Mouse (Mus musculus): ENCODE results near the gene Lrp6. TPM values are rescaled to one million over a fixed set of nuclear protein-coding genes. Genes with fewer than 3 reads are reported as not detected.

The Lrp6 gene
- total and polyA plus RNA-seq, 3 experiments, result 18.5 to 75.2 (median 74.3) TPM

DNA sequence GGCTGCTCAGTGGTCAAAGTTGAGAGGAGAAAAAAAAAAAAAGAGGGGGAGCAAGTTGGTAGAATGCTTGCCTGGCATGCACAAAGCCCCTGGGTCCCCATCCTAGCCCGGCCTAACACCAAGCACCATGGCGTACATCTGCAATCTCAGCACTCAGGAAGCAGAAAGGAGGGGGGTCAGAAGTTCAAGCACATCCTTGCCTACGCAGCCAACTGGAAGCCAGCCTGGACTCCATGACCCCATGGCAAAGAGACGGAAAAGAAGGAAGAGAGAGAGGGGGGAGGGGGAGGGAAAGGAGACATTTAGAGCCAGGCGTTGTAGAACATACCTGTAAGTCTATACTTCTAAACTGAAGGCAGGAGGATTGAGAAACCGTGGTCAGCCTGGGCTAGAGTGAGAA is 39.8 kb upstream of the Lrp6 start:
- no peak for TF ChIP-seq GATA2 (IDR thresholded peaks at IDR 0.05; ENCODE audit: borderline replicate concordance, low read depth, low read length)
- TF ChIP-seq POLR2AphosphoS5 (IDR thresholded peaks at IDR 0.05; ENCODE audit: insufficient replicate concordance, low read depth, low read length), result no peak
- TF ChIP-seq CTCF (IDR thresholded peaks at IDR 0.05; ENCODE audit: low read depth, low read length), result no peak
- TF ChIP-seq TAL1 (conservative IDR thresholded peaks at IDR 0.05; ENCODE audit: low read depth, low read length), result no peak
- no peak for TF ChIP-seq GATA1 (IDR thresholded peaks at IDR 0.05; ENCODE audit: borderline replicate concordance, low read length)
- ATAC-seq (ENCODE audit: extremely low read depth, insufficient number of reproducible peaks, low FRiP score, poor library complexity, severe bottlenecking) (no peak), DNase-seq (ENCODE audit: low spot score) (no peak)
- H3K27me3 ChIP-seq (ENCODE audit: insufficient read depth, low read length), result peaks cover 34% of the 10 kb centered on the region
- H3K36me3 ChIP-seq (replicated peaks), result no peaks in the 10 kb centered on the region
- no peak overlapping the region for H3K4me3 ChIP-seq (ENCODE audit: low read depth, low read length)
- peaks cover 13% of the 10 kb centered on the region; the same call in 1 of the 2 replicates for H3K4me1 ChIP-seq (ENCODE audit: insufficient read depth, low read depth, low read length)
- H3K9me3 ChIP-seq (replicated peaks), result no peaks in the 10 kb centered on the region

DNA sequence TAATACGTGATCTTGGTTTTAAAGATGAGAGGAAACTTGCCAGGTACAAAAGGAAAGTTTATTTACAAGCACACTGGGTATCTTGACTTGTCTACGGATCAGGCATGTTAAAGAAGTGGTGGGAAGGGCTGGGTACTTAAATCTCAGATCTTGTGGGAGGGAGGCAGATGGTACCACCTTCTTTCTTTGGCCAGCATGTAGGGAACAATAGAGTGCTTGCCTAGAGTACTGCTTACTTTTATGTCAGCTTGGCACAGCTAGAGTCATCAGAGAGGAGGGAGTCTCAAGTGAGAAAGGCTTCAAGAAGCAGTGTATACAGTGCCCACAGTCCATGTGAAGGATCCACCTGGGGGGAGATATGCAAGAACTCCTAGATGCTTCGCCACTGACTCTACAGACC is 38.4 kb upstream of the Lrp6 start:
- H3K27me3 ChIP-seq (ENCODE audit: insufficient read depth, low read length), result peaks cover 34% of the 10 kb centered on the region
- no peaks in the 10 kb centered on the region for H3K9me3 ChIP-seq (replicated peaks)
- ATAC-seq (ENCODE audit: extremely low read depth, insufficient number of reproducible peaks, low FRiP score, poor library complexity, severe bottlenecking), result no peak
- peaks cover 13% of the 10 kb centered on the region; the same call in 1 of the 2 replicates for H3K4me1 ChIP-seq (ENCODE audit: insufficient read depth, low read depth, low read length)
- no peak for TF ChIP-seq TAL1 (conservative IDR thresholded peaks at IDR 0.05; ENCODE audit: low read depth, low read length)
- no peak for TF ChIP-seq GATA1 (IDR thresholded peaks at IDR 0.05; ENCODE audit: borderline replicate concordance, low read length)
- TF ChIP-seq GATA2 (IDR thresholded peaks at IDR 0.05; ENCODE audit: borderline replicate concordance, low read depth, low read length), result no peak
- no peak for TF ChIP-seq POLR2AphosphoS5 (IDR thresholded peaks at IDR 0.05; ENCODE audit: insufficient replicate concordance, low read depth, low read length)
- H3K4me3 ChIP-seq (ENCODE audit: low read depth, low read length), result no peak overlapping the region
- no peaks in the 10 kb centered on the region for H3K36me3 ChIP-seq (replicated peaks)
- DNase-seq (ENCODE audit: low spot score), result no peak

DNA sequence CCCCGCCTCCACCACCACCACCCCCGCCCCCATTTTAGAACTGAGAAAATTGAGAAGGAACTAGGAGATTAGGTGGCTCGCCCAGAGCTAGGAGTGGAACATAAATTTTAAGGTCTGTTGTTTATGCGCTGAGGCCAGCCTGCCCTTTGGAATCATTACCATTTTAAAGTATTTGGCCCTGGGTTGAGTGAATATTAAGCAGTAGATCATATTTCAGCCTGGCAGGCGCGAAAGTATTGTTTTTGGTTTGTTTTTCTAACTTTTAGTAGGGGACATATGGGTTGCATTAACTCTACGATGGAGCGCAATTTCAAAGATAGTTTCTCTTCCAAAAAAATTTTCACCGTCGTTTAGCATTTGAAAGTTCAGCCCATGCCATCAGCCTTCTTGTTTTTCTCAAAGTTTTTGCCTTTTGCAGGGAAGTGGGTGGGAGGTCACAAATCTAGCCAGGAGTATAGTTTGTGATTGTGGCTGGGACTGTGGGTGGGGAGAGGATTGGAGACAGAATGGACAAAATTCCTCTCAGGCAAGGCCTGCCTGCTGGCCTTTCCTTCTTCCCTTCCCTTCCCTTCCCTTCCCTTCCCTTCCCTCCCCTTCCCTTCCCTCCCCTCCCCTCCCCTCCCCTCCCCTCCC is 35.7 kb upstream of the Lrp6 start:
- TF ChIP-seq GATA1 (IDR thresholded peaks at IDR 0.05; ENCODE audit: borderline replicate concordance, low read length), result no peak
- TF ChIP-seq GATA2 (IDR thresholded peaks at IDR 0.05; ENCODE audit: borderline replicate concordance, low read depth, low read length), result no peak
- TF ChIP-seq POLR2AphosphoS5 (IDR thresholded peaks at IDR 0.05; ENCODE audit: insufficient replicate concordance, low read depth, low read length), result no peak
- TF ChIP-seq CTCF (IDR thresholded peaks at IDR 0.05; ENCODE audit: low read depth, low read length), result no peak
- TF ChIP-seq TAL1 (conservative IDR thresholded peaks at IDR 0.05; ENCODE audit: low read depth, low read length), result no peak
- peaks cover 44% of the 10 kb centered on the region for H3K27me3 ChIP-seq (ENCODE audit: insufficient read depth, low read length)
- H3K9me3 ChIP-seq (replicated peaks), result no peaks in the 10 kb centered on the region
- no peak overlapping the region for H3K4me3 ChIP-seq (ENCODE audit: low read depth, low read length)
- H3K4me1 ChIP-seq (ENCODE audit: insufficient read depth, low read depth, low read length), result peaks cover 13% of the 10 kb centered on the region; the same call in 1 of the 2 replicates
- no peaks in the 10 kb centered on the region for H3K36me3 ChIP-seq (replicated peaks)
- no peak for DNase-seq (ENCODE audit: low spot score)
- no peak for ATAC-seq (ENCODE audit: extremely low read depth, insufficient number of reproducible peaks, low FRiP score, poor library complexity, severe bottlenecking)

DNA sequence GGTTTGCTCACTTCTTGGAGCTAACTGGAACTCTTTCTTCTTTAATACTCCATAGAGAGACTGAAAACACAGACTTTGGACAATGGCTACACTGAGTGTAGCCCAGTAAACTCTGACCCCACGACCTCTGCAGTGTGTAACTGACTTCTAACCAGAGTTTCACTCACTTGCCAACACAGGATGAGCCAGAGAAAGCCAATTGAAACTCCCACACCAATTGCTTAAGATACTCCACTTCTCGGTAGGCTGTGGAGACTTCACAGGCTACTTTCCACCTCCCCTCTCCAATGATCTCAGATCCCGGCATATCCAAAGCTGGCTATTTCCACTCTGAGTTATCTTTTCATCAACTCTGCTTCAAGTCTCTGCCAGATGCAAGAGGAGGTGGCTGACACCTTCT is 35.0 kb upstream of the Lrp6 start:
- H3K27me3 ChIP-seq (ENCODE audit: insufficient read depth, low read length), result peaks cover 48% of the 10 kb centered on the region
- H3K4me1 ChIP-seq (ENCODE audit: insufficient read depth, low read depth, low read length), result peaks cover 9% of the 10 kb centered on the region; the same call in 1 of the 2 replicates
- DNase-seq (ENCODE audit: low spot score) (no peak), ATAC-seq (ENCODE audit: extremely low read depth, insufficient number of reproducible peaks, low FRiP score, poor library complexity, severe bottlenecking) (no peak)
- H3K36me3 ChIP-seq (replicated peaks), result no peaks in the 10 kb centered on the region
- no peak for TF ChIP-seq TAL1 (conservative IDR thresholded peaks at IDR 0.05; ENCODE audit: low read depth, low read length)
- TF ChIP-seq POLR2AphosphoS5 (IDR thresholded peaks at IDR 0.05; ENCODE audit: insufficient replicate concordance, low read depth, low read length), result no peak
- TF ChIP-seq CTCF (IDR thresholded peaks at IDR 0.05; ENCODE audit: low read depth, low read length), result no peak
- no peak for TF ChIP-seq GATA1 (IDR thresholded peaks at IDR 0.05; ENCODE audit: borderline replicate concordance, low read length)
- TF ChIP-seq GATA2 (IDR thresholded peaks at IDR 0.05; ENCODE audit: borderline replicate concordance, low read depth, low read length), result no peak
- H3K9me3 ChIP-seq (replicated peaks), result no peaks in the 10 kb centered on the region
- no peak overlapping the region for H3K4me3 ChIP-seq (ENCODE audit: low read depth, low read length)

DNA sequence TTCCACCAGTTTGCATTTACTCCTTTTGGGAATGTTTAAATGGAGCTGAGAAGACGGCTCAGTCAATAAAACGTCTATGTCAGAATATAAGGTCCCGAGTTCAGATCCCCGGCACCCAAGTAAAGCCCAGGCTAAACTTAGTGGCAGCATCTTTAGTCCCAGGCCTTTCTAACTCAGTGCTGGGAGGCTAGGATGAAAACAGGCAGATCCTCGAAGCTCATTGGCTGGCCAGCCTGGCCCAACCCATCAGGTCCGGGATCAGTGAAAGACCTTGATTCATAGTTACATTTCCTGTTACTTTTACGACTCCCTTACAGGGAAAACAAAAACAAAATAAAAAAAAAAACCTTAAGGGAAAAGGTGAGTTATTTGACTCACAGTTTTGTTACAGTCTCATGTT is 34.4 kb upstream of the Lrp6 start:
- no peak for DNase-seq (ENCODE audit: low spot score)

DNA sequence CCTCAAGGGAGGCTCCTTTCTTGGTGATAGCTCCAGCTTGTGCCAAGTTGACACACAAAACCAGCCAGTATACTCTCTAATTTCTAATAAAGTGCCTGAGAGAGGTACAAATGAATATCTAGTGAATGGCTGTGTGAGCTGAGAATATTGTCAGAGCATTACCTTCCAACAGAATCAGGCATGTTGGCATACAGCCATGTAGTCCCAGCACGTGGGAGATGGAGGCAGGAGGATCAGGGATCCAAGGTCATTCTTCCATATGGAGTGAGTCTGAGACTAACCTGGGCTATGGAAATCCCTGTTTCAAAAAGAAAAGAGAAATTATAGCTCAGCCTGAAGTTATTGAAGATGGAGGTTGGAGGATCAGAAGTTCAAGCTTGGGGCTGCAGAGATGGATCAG is 32.5 kb upstream of the Lrp6 start:
- DNase-seq (ENCODE audit: low spot score) (no peak), ATAC-seq (ENCODE audit: extremely low read depth, insufficient number of reproducible peaks, low FRiP score, poor library complexity, severe bottlenecking) (no peak)
- Histone ChIP-seq H3K4me1 (ENCODE audit: insufficient read depth, low read depth, low read length) (peaks cover 2% of the 10 kb centered on the region), H3K36me3 (replicated peaks) (no peaks in the 10 kb centered on the region), H3K27me3 (ENCODE audit: insufficient read depth, low read length) (peaks cover 40% of the 10 kb centered on the region), H3K4me3 (ENCODE audit: low read depth, low read length) (no peak overlapping the region), H3K9me3 (replicated peaks) (no peaks in the 10 kb centered on the region)
- TF ChIP-seq GATA2 (IDR thresholded peaks at IDR 0.05; ENCODE audit: borderline replicate concordance, low read depth, low read length), result no peak

More for the DNA sequence above, 34.4 kb upstream of the Lrp6 start:
- TF ChIP-seq TAL1 (conservative IDR thresholded peaks at IDR 0.05; ENCODE audit: low read depth, low read length), result no peak
- no peak for TF ChIP-seq GATA1 (IDR thresholded peaks at IDR 0.05; ENCODE audit: borderline replicate concordance, low read length)
- no peak for TF ChIP-seq CTCF (IDR thresholded peaks at IDR 0.05; ENCODE audit: low read depth, low read length)
- TF ChIP-seq GATA2 (IDR thresholded peaks at IDR 0.05; ENCODE audit: borderline replicate concordance, low read depth, low read length), result no peak
- TF ChIP-seq POLR2AphosphoS5 (IDR thresholded peaks at IDR 0.05; ENCODE audit: insufficient replicate concordance, low read depth, low read length), result no peak
- peaks cover 43% of the 10 kb centered on the region for H3K27me3 ChIP-seq (ENCODE audit: insufficient read depth, low read length)
- H3K36me3 ChIP-seq (replicated peaks), result no peaks in the 10 kb centered on the region
- H3K4me3 ChIP-seq (ENCODE audit: low read depth, low read length), result no peak overlapping the region
- ATAC-seq (ENCODE audit: extremely low read depth, insufficient number of reproducible peaks, low FRiP score, poor library complexity, severe bottlenecking), result no peak
- H3K9me3 ChIP-seq (replicated peaks), result no peaks in the 10 kb centered on the region
- H3K4me1 ChIP-seq (ENCODE audit: insufficient read depth, low read depth, low read length), result peaks cover 4% of the 10 kb centered on the region; the same call in 1 of the 2 replicates
